Mouse (Mus musculus) kidney, adult 18-20 months (tissue): ENCODE results near the gene Faap20.

Source experiments
- DNase-seq: peaks from one replicate; pipeline ENCODE4 v3.0.0; 2021

The Faap20 gene

DNA sequence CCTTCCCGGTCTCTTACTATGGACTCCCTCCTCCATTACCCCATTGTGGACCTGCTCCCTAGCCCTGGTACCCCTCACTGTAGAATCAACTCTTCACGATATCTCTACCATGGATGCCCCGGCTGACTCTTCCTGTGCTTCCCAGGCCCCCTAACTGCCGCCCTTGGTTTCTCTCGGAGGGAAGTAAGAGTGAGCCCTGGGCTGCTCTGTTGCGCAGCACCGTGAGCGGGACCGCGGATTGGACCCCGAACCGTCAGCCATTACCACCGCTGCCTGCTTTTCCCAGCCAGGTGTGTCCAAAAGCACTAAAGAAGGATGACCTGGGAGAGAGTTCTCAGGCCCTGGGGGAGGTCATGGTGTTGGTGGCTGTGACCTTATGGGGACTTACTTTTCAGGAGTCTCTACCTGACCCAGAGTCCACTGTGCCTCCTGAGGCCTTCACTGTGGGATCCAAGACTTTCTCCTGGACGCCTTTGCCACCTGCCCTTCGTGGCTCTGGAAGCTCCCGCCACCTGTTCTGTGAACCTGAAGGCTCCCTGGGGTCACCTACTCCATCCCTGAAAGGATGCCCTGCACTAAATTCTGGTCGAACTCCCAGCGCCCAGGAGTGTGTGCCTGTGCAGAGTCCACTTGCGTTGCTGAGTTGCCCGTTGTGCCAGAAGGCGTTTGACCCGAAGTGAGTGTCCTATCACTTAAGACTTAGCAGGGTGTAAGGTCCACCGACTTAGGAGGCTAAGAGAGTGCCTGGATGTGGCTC lies 937 bp downstream of the Faap20 start:
- peak; percentile 66 for DNase-seq

DNA sequence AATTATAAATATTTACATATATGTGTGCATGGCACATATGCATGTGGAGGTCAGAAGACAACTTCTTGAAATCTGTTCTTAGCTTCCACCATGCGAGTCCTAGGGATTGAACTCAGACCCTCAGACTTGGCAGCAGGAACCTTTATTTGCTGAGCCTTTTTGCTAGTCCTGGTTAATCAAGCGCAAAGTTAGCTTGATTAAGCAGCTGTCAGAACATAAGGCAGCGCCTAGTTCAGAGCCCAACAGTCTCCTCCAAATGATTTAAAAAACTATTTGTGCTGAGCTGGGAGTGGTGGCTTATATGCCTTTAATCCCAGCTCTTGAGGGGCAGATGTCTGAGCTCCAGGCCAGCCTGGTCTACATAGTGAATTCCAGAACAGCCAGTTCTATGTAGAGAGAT lies 1.5 kb downstream of the Faap20 start:
- DNase-seq = no peak

DNA sequence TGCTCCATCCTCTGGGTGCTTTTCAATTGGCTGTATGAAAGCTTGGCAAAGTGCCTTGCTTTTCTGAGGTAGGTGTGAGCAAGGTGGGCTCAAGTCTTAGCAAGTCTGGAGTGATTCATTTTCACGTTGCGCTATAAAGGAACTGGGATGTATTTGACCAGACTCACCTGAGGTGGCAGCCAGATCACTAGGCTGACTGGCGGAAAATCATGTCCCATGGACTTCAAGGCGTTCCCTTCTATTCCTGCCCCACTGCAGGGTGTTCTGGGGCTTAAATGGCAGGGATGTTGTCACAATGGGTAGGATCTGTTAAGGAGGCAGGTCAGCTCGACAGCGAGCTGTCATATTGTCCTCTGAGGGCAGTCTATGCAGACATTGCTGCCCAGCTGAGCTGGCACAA lies 2.7 kb downstream of the Faap20 start:
- DNase-seq = no peak

DNA sequence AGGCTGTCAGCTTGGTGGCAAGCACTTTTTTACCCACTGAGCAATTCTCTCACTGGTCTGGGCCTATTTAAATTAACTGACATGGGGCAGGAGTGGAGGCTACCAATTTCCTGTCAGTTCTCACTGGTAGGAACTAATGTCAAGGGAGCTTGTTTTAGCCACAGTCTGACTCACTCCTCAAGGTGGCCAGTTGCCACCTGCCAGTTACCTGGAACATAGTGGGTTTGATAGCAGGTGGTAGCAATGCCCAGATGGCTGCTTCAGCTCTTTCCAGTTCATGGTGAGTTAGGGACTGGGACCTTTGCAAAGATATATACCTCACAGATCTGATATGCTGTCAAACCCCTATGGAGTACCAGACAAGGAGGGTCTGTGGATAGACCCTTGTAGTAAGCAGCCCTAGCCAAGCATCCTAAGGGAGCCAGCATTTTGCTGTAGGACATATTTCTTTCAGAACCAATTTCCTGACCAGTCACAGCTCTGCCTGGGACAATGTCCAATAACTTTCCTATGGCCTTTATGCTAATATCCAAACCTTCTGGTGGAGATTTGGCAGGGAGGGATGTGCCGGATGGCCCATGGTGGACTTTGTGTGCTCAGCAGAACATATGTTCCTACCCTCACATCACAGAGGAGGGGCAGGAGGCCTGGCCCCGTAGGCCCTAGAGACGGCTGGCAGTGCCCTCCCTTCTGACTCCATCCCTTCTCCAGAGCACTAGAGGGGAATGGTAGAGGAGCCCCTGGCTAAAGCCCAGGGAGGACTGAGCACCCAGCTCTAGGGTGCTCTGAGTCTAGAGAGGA lies 15.1 kb downstream of the Faap20 start:
- no peak for DNase-seq

GRCm38 (mm10) chr4:155267047-155267543 lies 17.5 kb downstream of the Faap20 start:
- peak; percentile 7 for DNase-seq

DNA sequence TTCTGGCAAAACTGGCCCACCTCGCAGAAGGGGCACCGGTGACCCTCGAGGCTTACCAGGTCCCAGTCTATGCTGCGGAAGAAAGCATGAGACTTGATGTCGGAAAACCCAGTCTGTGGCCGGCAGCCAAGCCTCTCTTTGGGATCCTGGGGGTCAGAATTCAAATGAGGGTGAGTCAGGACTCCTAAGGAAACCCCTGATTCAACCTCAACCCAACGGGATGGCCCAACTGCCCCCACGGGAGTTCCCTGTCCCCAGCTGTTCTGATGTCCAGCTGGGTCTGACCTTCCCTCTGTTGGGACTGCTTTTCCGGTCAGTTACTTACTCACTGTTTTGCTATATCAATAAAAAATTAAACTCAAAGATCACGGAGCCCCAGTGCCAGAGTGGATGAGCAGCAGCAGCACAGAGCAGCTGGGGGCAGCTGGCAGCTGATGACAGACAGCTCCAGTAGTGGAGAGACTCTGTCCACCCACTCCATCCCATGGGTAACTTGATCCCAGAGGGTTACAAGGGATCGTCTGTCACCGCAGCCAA lies 18.1 kb downstream of the Faap20 start:
- peak; percentile 22 for DNase-seq

DNA sequence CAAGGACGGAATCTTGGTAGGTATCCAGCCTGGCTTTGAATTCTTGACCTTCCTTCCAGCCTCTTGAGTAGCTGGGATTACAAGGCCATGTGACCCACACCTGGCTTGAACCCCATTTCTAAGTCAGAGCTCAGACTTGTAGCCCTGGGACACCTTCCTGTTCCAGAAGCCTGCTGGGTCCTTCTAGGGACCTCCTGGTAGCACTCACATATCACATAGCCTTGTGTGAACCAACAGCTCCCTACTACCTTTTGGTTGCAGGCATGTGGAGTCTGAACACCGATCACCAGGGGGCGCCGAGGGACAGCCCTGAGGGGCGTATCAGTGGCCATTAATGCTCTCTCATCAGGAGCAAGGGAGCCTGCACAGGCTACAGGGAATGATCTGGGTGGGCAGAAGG lies 18.8 kb downstream of the Faap20 start:
- peak; percentile 78 for DNase-seq

DNA sequence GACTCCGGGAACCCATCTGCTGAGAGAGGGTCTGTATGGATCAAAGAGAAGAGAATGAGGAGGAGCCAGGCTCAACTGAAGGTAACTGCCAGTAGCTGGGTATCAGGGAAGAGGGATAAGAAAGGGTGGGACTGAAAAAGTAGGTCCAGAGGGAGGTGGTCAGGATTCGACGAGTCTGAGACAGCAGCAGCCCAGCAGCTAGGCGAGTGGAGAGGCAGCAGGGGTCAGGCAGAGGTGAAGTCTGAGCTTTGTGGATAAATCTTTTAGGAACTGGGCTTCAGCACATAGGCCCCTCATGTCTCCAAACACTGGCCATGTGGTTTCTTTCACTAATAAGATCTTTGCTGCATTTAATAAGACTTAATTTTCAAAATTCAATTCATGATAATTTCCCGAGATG lies 24.8 kb downstream of the Faap20 start:
- no peak for DNase-seq

DNA sequence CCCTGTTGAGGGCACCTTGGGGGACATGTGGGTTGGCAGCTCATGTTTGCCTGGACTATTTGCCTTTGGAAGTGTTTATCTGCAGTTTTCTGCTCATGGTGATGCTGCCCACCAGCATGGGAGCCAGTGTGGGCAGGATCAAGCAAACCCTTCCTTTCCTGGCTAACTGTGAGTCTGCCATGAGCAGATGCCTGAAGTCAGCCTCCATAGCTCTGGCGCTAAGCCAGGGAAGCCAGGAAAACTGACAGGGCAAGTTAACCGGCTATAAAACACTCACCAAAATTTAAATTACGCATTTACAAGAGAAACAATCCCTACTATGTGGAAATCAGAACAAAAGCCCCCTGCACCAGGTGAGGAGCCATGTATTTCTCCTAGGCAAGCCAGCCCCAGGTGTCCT lies 25.2 kb downstream of the Faap20 start:
- DNase-seq = no peak

- DNase-seq = no peak
Observed at GRCm38 (mm10) chr4:155277963-155278362, 28.4 kb downstream of the Faap20 start.

DNA sequence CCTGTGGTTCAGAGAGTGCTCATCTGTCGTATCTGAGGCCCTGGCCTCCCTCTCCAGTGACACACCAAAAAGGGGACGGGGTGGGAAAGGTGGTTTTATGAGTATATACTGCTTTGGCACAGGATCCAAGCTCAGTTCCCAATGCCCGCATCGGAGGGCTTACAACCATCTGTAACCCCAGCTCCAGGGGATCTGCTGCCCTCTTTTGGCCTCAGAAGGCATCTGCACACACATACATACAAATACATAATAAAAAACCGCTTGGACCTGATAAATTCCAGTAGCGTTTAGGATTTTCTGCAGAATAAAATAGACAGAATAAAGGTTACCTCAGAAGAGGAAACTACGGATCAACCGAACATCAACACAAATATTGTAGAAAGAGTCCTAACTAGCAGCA lies 29.5 kb downstream of the Faap20 start:
- DNase-seq = no peak

DNA sequence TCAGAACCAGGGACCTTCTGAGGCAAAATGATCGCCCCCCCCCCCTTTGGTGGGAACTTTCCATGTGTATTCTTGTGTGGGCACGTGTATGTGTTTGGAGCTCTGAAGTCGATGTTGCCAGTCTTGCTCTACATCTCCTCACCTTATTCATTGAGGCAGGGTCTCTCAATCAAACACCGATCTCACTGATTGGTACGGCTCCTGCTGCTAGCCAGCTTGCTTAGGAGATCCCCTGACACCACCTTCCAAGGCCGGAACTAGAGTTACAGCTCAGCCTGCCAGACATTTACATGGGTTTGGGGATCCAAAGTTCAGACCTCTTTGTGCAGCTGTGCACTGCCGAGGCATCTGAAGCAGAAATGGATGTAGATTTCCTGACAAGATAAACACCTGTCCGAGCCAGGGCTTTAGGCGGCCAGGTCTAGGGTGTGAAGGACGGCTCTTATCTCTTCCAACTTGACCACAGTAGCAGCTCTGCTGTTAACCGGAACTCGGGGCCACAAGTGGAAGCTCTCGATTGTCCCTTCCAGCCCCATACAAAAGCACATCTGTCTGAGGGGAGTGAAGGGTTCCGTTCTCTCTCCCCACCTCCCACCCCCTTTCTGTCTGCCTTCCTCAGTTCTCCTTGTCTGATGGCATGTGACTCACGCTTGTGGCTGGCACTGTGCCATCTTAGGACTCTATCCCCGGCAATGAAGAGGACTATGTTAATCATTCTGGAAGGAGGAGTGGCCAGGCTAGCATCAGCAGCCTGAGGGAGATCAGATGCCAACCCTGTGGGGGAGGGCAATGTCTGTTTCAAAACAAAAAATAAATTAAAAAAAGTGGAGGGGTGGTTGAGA lies 30.5 kb downstream of the Faap20 start:
- DNase-seq = peak; percentile 58

DNA sequence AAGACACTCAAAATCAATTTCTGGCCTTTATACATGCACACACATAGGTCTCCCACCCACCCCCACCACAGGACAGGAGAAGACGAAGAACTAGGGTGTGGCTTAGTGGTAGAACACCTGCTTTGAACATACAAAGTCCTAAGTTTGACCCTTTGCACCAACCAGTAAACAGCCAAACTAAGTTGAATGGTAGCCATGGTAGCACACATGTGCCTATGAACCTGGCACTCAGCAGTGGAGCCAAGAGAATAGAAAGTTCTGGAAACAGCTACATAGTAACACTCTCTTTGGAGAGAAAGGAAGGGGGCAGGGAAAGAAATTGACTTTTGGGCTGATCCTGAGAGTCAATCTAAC lies 31.1 kb downstream of the Faap20 start:
- no peak for DNase-seq

GRCm38 (mm10) chr4:155281227-155281626 lies 31.6 kb downstream of the Faap20 start:
- DNase-seq = no peak

DNA sequence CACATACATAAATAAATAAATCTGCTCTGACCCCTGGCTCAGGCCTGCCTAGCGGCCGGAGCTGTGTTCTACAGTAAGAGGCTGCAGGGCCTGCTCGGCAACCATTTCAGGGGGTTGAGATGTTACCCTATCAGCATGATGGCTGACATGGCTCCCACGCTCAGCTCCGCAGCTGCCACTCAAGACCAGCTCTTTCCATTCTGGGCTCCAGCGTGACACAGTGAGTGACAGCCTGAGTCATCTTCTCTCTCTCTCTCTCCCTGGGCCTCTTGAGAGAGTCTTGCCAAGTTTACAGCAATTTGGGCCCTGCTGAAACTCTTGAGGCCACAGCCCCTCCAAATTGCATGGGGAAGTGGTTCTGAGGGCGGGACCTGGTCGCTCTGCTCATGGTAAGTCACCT lies 32.0 kb downstream of the Faap20 start:
- no peak for DNase-seq

- no peak for DNase-seq
Observed at GRCm38 (mm10) chr4:155282231-155282630, 32.6 kb downstream of the Faap20 start.

DNA sequence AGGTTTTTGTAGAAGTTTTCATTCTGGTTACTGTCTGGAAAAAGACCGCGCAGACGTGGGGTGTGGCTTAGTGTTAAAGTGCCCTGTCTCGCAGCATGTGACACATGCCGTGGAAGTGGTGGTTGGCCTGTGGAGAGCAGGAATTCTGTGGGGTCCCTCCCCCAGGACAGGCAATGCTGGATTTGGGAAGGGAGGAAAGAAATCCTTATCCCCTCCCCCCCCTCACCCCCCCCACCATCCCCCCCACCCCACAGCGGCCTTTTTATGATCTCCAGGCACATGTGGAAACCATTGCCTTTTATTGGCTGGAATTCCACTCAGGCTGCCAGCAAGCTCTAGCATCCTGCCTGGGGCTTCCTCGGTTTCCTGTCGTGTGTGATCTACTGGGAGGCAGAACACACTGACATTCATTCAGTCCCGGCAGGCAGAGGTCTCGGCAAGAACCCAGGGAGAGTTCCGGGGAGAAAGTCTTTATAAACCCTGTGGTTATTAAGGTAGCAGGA lies 33.5 kb downstream of the Faap20 start:
- peak; percentile 16 for DNase-seq

DNA sequence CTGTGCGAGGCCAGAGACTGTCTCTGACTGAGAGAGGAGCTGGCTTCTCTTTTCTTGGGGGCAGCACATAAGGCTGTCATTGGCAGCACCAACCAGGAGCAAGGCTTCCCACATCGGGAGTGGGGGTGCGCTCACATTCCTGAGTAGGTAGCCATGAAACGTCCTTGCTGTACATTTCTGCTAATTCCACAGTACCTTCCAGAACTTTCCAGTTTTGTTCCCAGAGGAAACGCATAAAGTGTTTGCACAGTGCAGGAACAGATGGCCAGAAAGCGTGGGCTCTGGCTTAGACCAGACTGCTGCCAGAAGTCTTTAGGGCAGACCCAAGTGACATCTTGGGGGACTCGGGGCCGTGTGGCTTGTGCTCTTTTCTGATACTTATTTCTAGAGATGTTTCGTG lies 34.0 kb downstream of the Faap20 start:
- DNase-seq = no peak

DNA sequence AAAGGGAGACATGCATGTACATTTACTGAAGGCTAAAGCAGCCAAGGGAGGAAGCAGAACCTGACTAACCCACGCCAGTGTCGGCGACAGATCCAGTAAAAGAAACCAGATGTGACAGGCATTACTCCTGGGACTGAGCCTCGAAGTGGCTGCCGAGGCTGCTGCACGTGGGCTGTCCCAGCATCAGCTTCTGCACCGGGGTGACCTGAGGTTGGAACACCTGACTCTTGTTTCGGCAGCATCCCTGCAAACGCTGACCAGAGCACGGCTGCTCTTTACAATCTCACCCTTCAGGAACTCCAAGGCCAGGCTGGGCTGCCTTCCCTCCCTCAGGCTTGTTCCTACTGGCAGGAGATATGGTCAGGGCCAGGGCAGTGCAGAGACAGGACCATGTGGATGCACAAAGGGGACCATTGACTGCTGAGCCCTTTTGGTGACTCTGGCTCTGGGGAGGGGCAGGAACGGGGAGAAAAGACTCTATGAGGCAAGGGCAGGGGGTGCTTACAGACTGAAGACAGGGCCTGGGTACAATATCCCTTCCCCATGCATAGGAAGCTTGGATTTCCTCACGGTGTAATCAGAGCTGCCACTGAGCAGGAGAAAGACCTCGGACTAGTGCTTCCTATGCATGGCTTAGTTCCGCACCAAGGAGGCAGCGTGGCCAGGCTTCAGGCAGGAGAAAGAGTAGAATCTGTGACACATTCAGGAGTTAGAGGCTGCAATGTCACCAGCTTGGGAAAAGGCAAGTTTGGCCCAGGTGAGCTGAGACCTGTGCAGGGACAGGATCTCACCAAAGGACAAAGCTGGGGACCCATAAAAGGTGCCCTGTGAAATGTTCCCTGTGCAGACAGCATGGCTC lies 35.1 kb downstream of the Faap20 start:
- no peak for DNase-seq

DNA sequence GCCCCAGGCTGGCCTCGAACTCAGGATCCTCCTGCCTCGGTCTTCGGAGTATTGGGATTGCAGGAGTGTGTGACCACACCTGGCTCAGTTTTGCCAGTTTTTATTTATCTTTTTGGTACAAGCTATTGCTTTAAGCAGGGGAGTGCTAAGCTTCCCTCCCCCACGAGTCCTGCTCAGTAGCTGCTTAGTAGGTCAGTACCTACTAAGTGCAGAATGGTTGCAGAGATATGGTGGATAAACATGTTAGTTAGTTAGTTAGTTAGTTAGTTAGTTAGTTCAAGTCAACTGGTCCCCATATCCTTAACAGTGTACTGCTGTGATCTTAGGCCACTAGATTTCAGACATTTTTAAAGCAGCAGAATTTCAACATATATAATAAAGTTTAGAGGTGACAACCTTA lies 36.5 kb downstream of the Faap20 start:
- no peak for DNase-seq

DNA sequence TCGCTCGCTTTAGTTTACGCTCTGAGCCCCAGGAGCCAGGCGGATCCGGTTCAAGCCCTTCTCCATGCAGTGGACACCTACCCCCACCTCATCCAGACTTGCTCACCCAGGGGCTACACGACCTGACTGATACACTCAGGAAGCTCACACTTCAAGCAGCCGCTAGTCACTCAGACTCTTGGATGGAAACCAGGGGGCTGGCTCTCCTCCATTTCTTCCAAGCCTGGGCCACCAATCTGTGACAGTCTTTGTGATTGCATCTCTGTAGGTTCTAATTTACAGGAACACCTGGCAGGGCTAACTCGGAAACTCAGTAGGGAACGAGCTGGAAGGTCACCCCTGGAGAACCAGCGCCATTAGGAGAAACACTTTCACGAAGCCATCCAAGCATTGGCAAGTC lies 38.1 kb downstream of the Faap20 start:
- no peak for DNase-seq

DNA sequence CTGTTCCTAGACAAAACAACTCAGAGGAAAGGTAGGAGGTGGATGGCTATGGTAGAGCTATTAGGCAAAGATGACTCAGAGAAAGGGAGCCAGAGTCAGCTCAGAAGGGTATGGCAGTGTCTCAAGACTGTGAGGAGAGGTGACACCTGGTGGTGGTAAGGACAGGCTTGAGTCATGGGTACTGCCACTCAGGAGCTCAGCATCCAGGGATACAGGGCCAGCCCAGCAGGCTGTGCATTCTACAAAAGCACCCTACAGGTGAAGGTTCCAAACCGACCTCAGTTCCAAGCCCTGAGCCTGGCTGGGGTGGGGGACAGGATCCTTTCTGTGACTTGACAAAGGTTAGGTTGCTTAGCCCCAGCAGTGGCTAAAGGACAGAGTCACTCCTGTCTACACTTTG lies 39.0 kb downstream of the Faap20 start:
- DNase-seq = no peak
